ENCODE assay signal across 9 mouse cellular contexts in genomic region chr17:3256765-3257164, GRCm38 (mm10).
"Had no signal": no experiment of that assay in that cellular context is flagged by ENCODE, and none has a peak within 500 bp of the region (broad histone marks: within the 10 kb centered on the region; RNA-seq: fewer than 3 reads in every experiment).

No protein-coding gene starts in this region.

- H3K9me3 ChIP-seq: limb, embryonic 13.5 days; midbrain, embryonic 12.5 days; neural tube, embryonic 15.5 days had no signal

- H3K27ac ChIP-seq: limb, embryonic 13.5 days; liver, embryonic 14.5 days; midbrain, embryonic 12.5 days; neural tube, embryonic 15.5 days; stomach, postnatal 0 days had no signal

- H3K27me3 ChIP-seq: limb, embryonic 13.5 days; midbrain, embryonic 12.5 days; neural tube, embryonic 15.5 days had no signal

- H3K4me2 ChIP-seq: limb, embryonic 13.5 days; midbrain, embryonic 12.5 days; neural tube, embryonic 15.5 days had no signal

- H3K4me1 ChIP-seq: midbrain, embryonic 12.5 days had no signal

- H3K4me3 ChIP-seq: limb, embryonic 13.5 days; midbrain, embryonic 12.5 days; myocyte; neural tube, embryonic 15.5 days had no signal

- H3K9ac ChIP-seq: limb, embryonic 13.5 days; liver, embryonic 14.5 days; midbrain, embryonic 12.5 days; neural tube, embryonic 15.5 days had no signal

- DNase-seq: left cerebral cortex, postnatal 4 days; lung, adult 18-20 months; thymus, postnatal 4 days had no signal
